8 mouse cellular contexts compared by ENCODE assay signal in the genomic region with DNA sequence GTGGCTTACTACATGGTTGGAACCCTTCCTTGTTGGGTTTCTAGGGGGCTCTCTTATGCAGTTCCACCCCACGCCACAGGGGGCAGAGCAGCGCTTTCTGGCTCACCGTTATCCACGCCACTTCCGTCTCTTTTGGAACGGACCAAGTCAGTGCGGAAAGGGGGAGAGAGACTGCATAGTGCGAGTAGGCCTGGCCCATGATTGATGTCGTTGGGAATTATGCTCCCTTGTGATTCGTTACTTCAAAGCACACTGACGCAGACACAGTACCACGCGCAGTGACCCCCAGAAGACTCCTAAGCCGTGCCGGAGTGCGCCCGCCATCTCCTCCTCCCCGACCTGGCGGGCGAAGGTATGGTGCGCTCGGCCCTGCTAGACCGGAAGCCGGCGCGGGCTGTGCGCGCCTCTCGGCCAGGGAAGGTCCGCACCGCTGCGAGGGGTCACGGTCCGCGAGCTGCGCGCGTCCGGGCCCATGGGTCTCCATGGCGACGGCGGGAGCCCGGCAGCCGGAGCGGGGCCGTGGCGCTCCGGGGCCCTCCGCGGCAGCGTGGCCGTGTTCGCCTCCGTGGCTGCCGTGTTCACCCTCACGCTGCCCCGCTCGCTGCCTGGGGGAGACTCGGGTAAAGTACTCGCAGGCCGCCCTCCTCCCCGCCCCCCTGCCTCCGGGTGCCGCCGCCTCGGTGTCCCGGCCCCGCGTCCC. TPM values are rescaled to one million over a fixed set of nuclear protein-coding genes. Genes with fewer than 3 reads are reported as not detected.
DNase-seq lines count a peak whose midpoint lies in the region; ATAC-seq and TF ChIP-seq lines count a peak whose summit lies in the region.

A gene (plus strand): TSS at position 141 of the 700 bp plus-strand sequence.

- peak within 1 kb of the TSS; percentile 78 for H3K4me2 ChIP-seq in forebrain, embryonic 16.5 days (ENCODE audit: low read length)
- peak within 1 kb of the TSS; percentile 72 for H3K4me2 ChIP-seq in lung, embryonic 14.5 days

- TF ChIP-seq CTCF in G1E (IDR thresholded peaks at IDR 0.05; ENCODE audit: low read depth, low read length): peak; percentile 73
- peak; percentile 98 for TF ChIP-seq CTCF in layer of hippocampus, adult 2 months (conservative IDR thresholded peaks at IDR 0.05)
- TF ChIP-seq CTCF in lung, embryonic 14.5 days (IDR thresholded peaks at IDR 0.05; ENCODE audit: low read depth): peak; percentile 95
- peak; percentile 82 for TF ChIP-seq CTCF in olfactory bulb, adult 2 months (IDR thresholded peaks at IDR 0.05; ENCODE audit: insufficient read depth, low read depth, low read length)
- peak; percentile 71; the same call in 1 of the 2 replicates for TF ChIP-seq CTCF in thymus, adult 2 months (IDR thresholded peaks at IDR 0.05; ENCODE audit: borderline replicate concordance, control insufficient read depth, extremely low read depth, insufficient read depth, low read length, poor library complexity)

- peak within 1 kb of the TSS; percentile 92 for H3K9ac ChIP-seq in forebrain, embryonic 16.5 days (replicated peaks; ENCODE audit: low read depth, low read length)
- H3K9ac ChIP-seq in lung, embryonic 14.5 days: peak within 1 kb of the TSS; percentile 94

- peak within 1 kb of the TSS; percentile 92 for H3K27ac ChIP-seq in forebrain, embryonic 16.5 days (ENCODE audit: low read length)
- H3K27ac ChIP-seq in layer of hippocampus, adult 2 months: peak within 1 kb of the TSS; percentile 99
- H3K27ac ChIP-seq in lung, embryonic 14.5 days (ENCODE audit: low read depth): peak within 1 kb of the TSS; percentile 83
- peak within 1 kb of the TSS; percentile 99 for H3K27ac ChIP-seq in olfactory bulb, adult 2 months (ENCODE audit: insufficient read depth, low read depth, low read length)
- peak within 1 kb of the TSS; percentile 59 for H3K27ac ChIP-seq in thymus, adult 2 months (ENCODE audit: control insufficient read depth, insufficient read depth, low read length)

- no peaks in the 10 kb centered on the region for H3K9me3 ChIP-seq in G1E (replicated peaks)
- H3K9me3 ChIP-seq in forebrain, embryonic 16.5 days (ENCODE audit: control insufficient read depth, low read length): no peaks in the 10 kb centered on the region
- H3K9me3 ChIP-seq in lung, embryonic 14.5 days (ENCODE audit: low read depth, low read length): no peaks in the 10 kb centered on the region

- intact Hi-C loops in heart, postnatal 36 days (cut with DNase I): loop anchor here (5.0 kb wide), 4 partner anchors 46 to 726 kb away; a partner anchor contains a TSS

- DNase-seq in G1E (ENCODE audit: low spot score): peak; percentile 90
- DNase-seq in cerebellum, adult 18-20 months: peak; percentile 91 to 94
- DNase-seq in heart, postnatal 36 days: peak; percentile 96 to 97
- DNase-seq in layer of hippocampus, adult 2 months (ENCODE audit: low spot score in 2 of 2): peak; percentile 91 to 95
- peak; percentile 97 for DNase-seq in lung, embryonic 14.5 days
- DNase-seq in thymus, adult 2 months: peak; percentile 94

- peak within 1 kb of the TSS; percentile 99 for H3K4me3 ChIP-seq in G1E (ENCODE audit: low read depth, low read length)
- peak within 1 kb of the TSS; percentile 61 for H3K4me3 ChIP-seq in forebrain, embryonic 16.5 days (replicated peaks; ENCODE audit: low read length)
- peak within 1 kb of the TSS; percentile 84 for H3K4me3 ChIP-seq in layer of hippocampus, adult 2 months
- peak within 1 kb of the TSS; percentile 94 for H3K4me3 ChIP-seq in lung, embryonic 14.5 days (ENCODE audit: low read depth, low read length)
- H3K4me3 ChIP-seq in olfactory bulb, adult 2 months (ENCODE audit: insufficient read depth, low read depth, low read length): peak within 1 kb of the TSS; percentile 92
- peak within 1 kb of the TSS; percentile 57 for H3K4me3 ChIP-seq in thymus, adult 2 months (ENCODE audit: control insufficient read depth, insufficient read depth, low read length)

- peak; percentile 81 for ATAC-seq in G1E (ENCODE audit: extremely low read depth, insufficient number of reproducible peaks, low FRiP score, poor library complexity, severe bottlenecking)
- peak; percentile 97 for ATAC-seq in forebrain, embryonic 16.5 days
- peak; percentile 99 for ATAC-seq in lung, embryonic 14.5 days (ENCODE audit: insufficient read depth)

- TF ChIP-seq POLR2A in olfactory bulb, adult 2 months (IDR thresholded peaks at IDR 0.05; ENCODE audit: insufficient read depth, low read depth, low read length): peak; percentile 85
- TF ChIP-seq POLR2A in thymus, adult 2 months (IDR thresholded peaks at IDR 0.05; ENCODE audit: control insufficient read depth, extremely low read depth, insufficient read depth, low read length, poor library complexity): peak; percentile 80

- H3K36me3 ChIP-seq in G1E (replicated peaks): no peaks in the 10 kb centered on the region
- no peaks in the 10 kb centered on the region for H3K36me3 ChIP-seq in forebrain, embryonic 16.5 days (ENCODE audit: control insufficient read depth, insufficient read depth)
- H3K36me3 ChIP-seq in lung, embryonic 14.5 days (ENCODE audit: insufficient read depth): no peaks in the 10 kb centered on the region
- no peaks in the 10 kb centered on the region for H3K36me3 ChIP-seq in thymus, adult 2 months (ENCODE audit: control insufficient read depth, insufficient read depth, low read length)

- H3K4me1 ChIP-seq in G1E (ENCODE audit: insufficient read depth, low read depth, low read length): peaks cover 12% of the 10 kb centered on the region
- H3K4me1 ChIP-seq in forebrain, embryonic 16.5 days (replicated peaks; ENCODE audit: control insufficient read depth, insufficient read depth, low read length): peaks cover 9% of the 10 kb centered on the region
- H3K4me1 ChIP-seq in lung, embryonic 14.5 days (ENCODE audit: insufficient read depth): peaks cover 3% of the 10 kb centered on the region; the same call in 1 of the 2 replicates
- H3K4me1 ChIP-seq in olfactory bulb, adult 2 months (ENCODE audit: control insufficient read depth, insufficient read depth, low read length): no peaks in the 10 kb centered on the region
- H3K4me1 ChIP-seq in thymus, adult 2 months (replicated peaks; ENCODE audit: control insufficient read depth, insufficient read depth, low read length): no peaks in the 10 kb centered on the region; the same call in 1 of the 2 replicates

- peaks cover 8% of the 10 kb centered on the region for H3K27me3 ChIP-seq in G1E (ENCODE audit: insufficient read depth, low read length)
- H3K27me3 ChIP-seq in forebrain, embryonic 16.5 days (replicated peaks; ENCODE audit: control insufficient read depth, insufficient read depth, low read length): no peaks in the 10 kb centered on the region; the same call in 1 of the 2 replicates
- H3K27me3 ChIP-seq in lung, embryonic 14.5 days (ENCODE audit: insufficient read depth, low read length): no peaks in the 10 kb centered on the region
- H3K27me3 ChIP-seq in thymus, adult 2 months (ENCODE audit: control insufficient read depth, insufficient read depth, low read length): no peaks in the 10 kb centered on the region

- WGBS in forebrain, embryonic 16.5 days: under 1% methylated on average over 64 of the region's 69 CpGs
- WGBS in lung, embryonic 14.5 days: under 1% methylated on average over 67 of the region's 69 CpGs
- under 1% methylated on average over 69 of the region's 69 CpGs for WGBS in olfactory bulb, adult 2 months
- WGBS in thymus, adult 2 months: under 1% methylated on average over 65 of the region's 69 CpGs

RNA-seq across cellular contexts. Expression of the gene that starts here (rescaled TPM):
- total RNA-seq in G1E (2014; fragmentation: Nextera tagmentation) (18.7 and 24.2 TPM in 2 replicates), G1E (2017) (14.0 and 16.0 TPM in 2 replicates)
- 3.7 and 4.8 TPM in 2 replicates for polyA plus RNA-seq in G1E (2012)
- polyA plus RNA-seq in forebrain, embryonic 16.5 days (2015; fragmentation: Nextera tagmentation; extraction: Ambion mirVana): 19.0 and 20.6 TPM in 2 replicates
- total RNA-seq in heart, postnatal 36 days (2021): 1 to 10 TPM; 9.0 to 9.4 TPM
- 10 to 100 TPM; 24.7 to 27.3 TPM for total RNA-seq in layer of hippocampus, adult 2 months (2021)
- 25.9 and 26.7 TPM in 2 replicates for polyA plus RNA-seq in lung, embryonic 14.5 days (2014; fragmentation: Nextera tagmentation; extraction: Ambion mirVana)
- not detected in 2 replicates for polyA plus RNA-seq in olfactory bulb, adult 2 months (2012; ENCODE audit: insufficient read depth, insufficient read length, low replicate concordance, missing spikeins)
- polyA plus RNA-seq in thymus, adult 2 months (2012; rRNA removed): 36.1 and 49.9 TPM in 2 replicates

Comparison
In these comparisons a context has a peak if more than half of its experiments do, and no peak if none do; other contexts are left out.
1. Peak in every context shown above with its lines: DNase-seq, ATAC-seq, H3K4me3 ChIP-seq and H3K27ac ChIP-seq.